Mouse (Mus musculus): ENCODE results near the gene Tut1. TPM values are rescaled to one million over a fixed set of nuclear protein-coding genes. Genes with fewer than 3 reads are reported as not detected.

The Tut1 gene
- 21.8 and 24.1 TPM in 2 replicates for polyA plus RNA-seq (2012; rRNA removed)

DNA sequence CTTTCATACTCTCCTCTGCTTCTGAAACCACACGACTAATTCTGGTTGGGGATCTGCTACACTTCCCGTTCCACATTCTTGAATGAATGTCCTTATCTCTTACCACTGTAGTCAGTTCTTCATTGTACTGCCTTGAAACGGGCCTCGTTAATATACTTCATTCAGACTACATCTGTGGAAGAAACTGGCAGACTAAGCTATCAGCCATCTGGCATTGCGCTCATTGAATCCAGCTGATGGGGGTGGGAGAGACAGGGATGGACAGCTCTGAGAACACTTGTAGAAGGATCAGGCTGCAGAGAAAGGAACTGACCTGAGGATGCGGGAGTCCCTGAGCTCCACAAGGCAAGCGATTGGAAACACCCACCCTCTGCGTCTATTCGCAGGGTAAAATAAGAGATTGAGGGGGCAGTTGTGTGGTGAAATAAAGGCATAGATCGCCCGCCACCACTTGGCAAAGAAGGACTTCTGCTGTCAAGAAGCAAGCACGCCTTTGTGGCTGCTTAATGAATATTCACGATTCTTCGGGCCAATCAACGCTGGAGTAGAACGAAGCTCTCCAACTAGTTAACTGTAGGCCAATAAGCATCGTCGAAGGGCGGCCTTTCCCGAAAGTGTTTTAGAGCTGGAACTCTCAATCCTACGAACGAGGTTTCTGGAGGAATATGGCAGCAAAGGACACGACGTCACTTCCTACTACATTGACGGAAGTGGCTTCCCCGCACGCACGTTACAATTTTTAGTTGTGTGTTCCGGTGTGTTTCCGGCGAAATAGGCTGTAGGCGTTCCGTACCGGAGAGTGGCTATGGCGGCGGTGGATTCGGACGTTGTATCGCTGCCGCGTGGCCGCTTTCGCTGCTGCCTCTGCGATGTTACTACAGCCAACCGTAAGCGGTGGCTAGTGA is at the start of gene Tut1:
Gene Tut1, plus strand, starts transcription at position 713 of the 905 bp plus-strand sequence.
- peak; percentile 61 for DNase-seq (ENCODE audit: low spot score)

- no peak for DNase-seq (ENCODE audit: low spot score)
Measured at GRCm38 (mm10) chr19:8908531-8908930, 45.1 kb upstream of the Tut1 start.

GRCm38 (mm10) chr19:8911810-8912209 is 41.8 kb upstream of the Tut1 start:
- DNase-seq (ENCODE audit: low spot score), result no peak

- DNase-seq (ENCODE audit: low spot score), result no peak
Measured at GRCm38 (mm10) chr19:8914212-8914611, 39.4 kb upstream of the Tut1 start.

DNA sequence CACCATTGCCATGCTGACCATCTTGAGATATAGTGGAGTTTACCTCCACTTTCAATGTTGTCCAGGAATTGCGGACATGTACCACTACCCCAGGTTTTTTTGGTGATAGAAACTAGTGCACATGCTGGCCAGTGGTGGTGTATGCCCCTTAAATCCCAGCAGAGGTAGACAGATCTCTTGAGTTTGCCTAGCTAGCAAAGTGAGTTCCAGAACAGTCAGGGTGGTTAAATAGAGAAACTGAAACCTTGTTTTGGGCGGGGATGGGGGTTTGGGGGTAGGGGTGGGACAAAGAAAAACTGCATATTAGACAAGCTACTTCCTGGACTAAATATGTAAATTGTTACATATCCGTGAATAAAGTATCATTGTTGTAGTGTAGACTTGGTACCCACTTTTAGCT is 34.6 kb upstream of the Tut1 start:
- no peak for DNase-seq (ENCODE audit: low spot score)

DNA sequence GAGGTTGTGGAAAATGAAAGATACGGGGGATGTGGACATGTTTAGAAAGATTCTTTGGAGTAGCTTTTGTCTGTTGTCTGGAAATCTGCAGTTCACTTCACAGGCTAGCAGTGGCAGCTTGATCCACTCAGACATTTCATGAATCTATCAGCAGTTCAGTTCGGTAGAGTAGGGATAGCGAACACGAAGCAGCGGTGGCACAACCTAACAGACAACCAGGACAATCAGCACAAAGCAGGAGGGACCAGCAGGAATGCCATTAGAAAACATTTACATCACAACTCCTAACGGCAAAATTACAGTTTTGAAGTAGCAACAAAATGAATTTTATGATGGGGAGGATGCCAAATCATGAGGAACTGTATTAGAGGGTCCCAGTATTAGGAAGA is 34.0 kb upstream of the Tut1 start:
- DNase-seq (ENCODE audit: low spot score), result no peak

DNA sequence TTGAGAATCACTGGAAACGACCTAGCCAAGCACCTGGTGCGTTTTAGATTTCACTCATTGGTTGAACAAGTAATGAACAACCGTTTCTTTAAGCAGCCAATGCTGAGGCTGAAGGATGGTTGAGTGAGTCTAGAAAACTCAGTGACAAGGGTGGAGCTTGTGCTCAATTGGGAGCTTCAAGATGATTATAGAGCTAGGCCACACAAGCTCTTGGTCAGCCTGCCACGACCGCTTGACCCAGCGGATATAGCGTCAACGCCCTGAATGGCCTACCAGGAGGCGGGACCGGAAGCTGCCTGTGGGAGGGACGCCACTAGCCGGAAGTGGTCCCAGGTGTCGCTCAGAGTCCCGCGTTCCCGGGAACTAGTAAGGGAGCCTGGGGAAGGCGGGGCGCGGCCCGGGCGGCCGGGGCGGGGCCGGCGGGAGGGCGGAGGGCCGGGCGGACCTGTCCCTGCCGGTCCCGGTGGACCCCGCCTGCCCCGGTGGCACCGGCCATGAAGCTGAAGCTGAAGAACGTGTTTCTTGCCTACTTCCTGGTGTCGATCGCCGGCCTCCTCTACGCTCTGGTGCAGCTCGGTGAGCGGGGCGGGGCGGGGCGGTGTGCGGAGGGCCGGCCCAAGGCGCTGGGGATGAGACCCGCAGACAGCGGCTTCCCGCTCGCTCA is 33.4 kb upstream of the Tut1 start, which contains the start of gene B3gat3:
Gene B3gat3, plus strand, starts transcription at position 302 of the 664 bp plus-strand sequence.
- DNase-seq (ENCODE audit: low spot score), result peak; percentile 89

- no peak for DNase-seq (ENCODE audit: low spot score)
Measured at GRCm38 (mm10) chr19:8920836-8921291, 32.8 kb upstream of the Tut1 start.

GRCm38 (mm10) chr19:8921741-8922140 is 31.9 kb upstream of the Tut1 start:
- no peak for DNase-seq (ENCODE audit: low spot score)

- DNase-seq (ENCODE audit: low spot score), result no peak
Measured at GRCm38 (mm10) chr19:8926766-8927165, 26.9 kb upstream of the Tut1 start.

DNA sequence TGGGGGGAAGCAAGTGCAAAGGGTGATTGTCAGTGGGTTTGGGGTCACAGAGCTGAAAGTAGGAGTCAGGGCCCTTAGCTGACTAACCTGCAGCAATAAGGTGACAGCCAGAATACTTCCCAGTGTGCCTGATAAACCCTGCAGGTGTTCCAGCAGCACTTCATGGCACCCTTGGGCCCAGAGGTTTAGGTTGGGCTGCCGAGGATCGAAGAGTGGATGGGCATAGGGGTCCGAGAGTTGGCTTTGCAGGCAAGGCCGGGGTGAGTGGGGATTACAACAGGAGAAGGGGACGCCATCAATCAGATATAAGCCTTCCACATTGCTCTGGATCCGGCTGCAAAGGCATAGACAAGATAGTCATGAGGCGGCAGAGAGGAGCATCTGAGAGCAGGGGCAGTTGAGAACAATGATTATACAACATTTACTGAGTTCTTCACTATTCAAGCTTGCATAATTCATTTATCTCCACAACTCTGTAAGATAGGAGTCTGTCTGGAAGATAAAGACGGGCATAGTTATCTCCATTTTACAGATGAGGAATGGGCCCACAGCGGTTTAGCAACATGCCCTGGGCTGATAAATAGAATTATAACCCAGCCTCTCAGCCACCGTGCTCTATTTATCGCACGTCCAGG is 25.6 kb upstream of the Tut1 start:
- no peak for DNase-seq (ENCODE audit: low spot score)

DNA sequence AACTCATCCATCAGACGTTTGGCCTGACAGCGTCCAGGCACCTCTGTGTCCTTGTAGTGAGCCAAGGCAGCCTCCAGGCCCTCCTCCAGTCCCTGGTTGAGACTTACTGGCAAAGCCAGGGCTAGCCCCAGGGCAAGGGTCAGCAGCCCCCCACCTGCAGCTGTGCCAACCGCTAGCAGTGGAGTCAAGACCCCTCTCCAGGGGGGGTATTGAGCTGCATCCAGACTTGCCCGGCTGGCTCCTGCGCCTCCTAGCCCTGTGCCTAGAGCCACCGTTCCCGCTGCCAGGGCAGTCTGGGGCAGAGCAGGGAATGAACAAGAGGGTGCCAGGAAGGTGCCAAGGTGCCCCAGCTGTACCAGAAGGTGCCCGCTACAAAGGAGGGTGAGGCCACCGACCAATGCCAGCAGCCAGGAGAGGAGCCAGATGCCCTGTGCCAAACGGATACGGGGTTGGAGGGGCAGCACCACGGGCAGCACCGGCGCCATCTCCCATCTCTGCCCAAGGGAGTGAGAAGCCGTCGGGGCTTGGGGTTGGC is 24.9 kb upstream of the Tut1 start:
- peak; percentile 51 for DNase-seq (ENCODE audit: low spot score)

DNA sequence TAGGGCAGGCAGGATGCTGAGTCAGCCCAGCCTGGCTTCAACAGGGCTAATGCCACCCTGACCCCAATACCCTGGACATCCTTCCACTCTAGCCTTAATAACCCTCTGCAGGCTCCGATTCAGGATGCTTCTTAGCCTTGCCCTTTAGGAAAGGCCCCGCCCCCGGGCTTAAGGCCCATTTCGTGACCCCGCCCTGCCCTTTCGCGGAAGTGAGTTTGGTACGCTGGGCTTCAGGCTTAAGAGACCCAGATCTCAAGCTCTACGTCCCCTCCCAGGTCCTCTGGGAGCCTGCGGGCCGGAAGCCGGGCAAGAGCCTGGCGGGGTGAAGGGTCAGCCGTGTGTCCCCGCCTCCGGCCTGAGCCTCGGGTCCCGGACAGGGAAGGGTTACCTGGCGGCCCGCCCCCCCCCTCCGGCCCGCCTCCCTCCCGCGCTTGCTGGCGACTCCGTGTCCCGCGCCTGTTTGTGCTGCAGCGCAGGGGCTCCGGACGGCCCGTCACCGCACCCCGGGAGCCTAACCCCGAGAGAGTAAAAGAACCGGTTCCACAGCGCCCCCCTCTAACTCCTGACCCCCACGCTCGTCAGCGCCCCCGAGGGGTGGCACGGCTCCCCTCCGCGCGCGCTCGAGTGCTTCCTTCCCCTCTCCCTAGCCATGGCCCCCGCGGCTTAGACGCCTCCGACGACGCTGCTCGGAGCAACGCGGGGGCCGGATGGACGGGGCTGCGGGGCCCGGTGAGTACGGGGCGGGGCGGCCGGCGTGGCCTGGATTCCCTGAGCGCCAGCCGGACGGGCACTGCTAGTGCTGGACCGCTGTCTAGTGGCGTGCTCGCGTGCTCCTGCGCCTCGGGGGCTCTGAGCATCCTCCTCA is 24.2 kb upstream of the Tut1 start, which contains the start of the genes Rom1 and Eml3:
Gene Rom1, minus strand, starts transcription at position 133 of the 865 bp plus-strand sequence.
Gene Eml3, plus strand, starts transcription at position 329 of the 865 bp plus-strand sequence.
- DNase-seq (ENCODE audit: low spot score), result peak; percentile 77

- no peak for DNase-seq (ENCODE audit: low spot score)
Measured at GRCm38 (mm10) chr19:8930117-8930516, 23.5 kb upstream of the Tut1 start.

GRCm38 (mm10) chr19:8930771-8931170 is 22.9 kb upstream of the Tut1 start:
- DNase-seq (ENCODE audit: low spot score), result no peak

GRCm38 (mm10) chr19:8936736-8937135 is 16.9 kb upstream of the Tut1 start:
- DNase-seq (ENCODE audit: low spot score), result no peak

GRCm38 (mm10) chr19:8940526-8941133 is 13.0 kb upstream of the Tut1 start:
- DNase-seq (ENCODE audit: low spot score), result no peak

DNA sequence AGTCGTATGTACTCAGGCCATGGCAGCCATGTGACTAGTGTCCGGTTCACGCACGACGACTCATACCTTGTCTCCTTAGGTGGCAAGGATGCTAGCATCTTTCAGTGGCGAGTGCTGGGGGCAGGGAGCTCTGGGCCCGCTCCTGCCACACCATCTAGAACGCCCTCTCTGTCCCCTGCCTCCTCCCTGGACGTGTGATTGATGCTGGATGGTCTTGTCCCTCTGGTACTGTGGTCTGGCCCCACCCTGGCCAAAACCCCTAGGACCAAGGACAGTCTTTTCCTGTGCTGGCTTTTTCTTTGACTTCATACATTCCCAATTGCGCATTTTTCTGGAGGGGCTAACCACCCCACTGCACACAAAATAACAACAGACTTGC is 12.5 kb upstream of the Tut1 start:
- no peak for DNase-seq (ENCODE audit: low spot score)

GRCm38 (mm10) chr19:8941515-8942217 is 12.0 kb upstream of the Tut1 start, which contains the start of gene Mta2:
TSS of gene Mta2 (plus strand) at chr19:8941875.
- peak; percentile 88 for DNase-seq (ENCODE audit: low spot score)

Measured in urinary bladder, adult 2 months (tissue).